Mouse (Mus musculus) erythroblast, adult 5-6 weeks (primary cell): ENCODE data around the gene Entpd8. TPM values are rescaled to one million over a fixed set of nuclear protein-coding genes. Genes with fewer than 3 reads are reported as not detected.

ENCODE experiments used
- ATAC-seq: replicated peaks from 2 replicates; pipeline ENCODE4 v1.8.0; 2016; ENCODE audit warnings: moderate number of reproducible peaks, mild to moderate bottlenecking, moderate TSS enrichment, inconsistent platforms; ENCODE audit not compliant: poor library complexity, low FRiP score, severe bottlenecking
- total RNA-seq, 2 experiments: library from RNA; stranded (forward) in 1 of 2; stranded (reverse) in 1 of 2; fragments of 150-400 nt in 1 of 2; fragments of 200-764, 138-1000 nt in 1 of 2; gene quantifications; 2 replicates each; pipeline versions ENCODE4 v1.2.3 to v1.2.4; 2015 to 2017; ENCODE audit warnings: low replicate concordance in 2 of 2

Entpd8 gene
- not detected in 2 replicates for total RNA-seq (2015; ENCODE audit: low replicate concordance)
- total RNA-seq (2017; ENCODE audit: low replicate concordance), result not detected in 2 replicates

DNA sequence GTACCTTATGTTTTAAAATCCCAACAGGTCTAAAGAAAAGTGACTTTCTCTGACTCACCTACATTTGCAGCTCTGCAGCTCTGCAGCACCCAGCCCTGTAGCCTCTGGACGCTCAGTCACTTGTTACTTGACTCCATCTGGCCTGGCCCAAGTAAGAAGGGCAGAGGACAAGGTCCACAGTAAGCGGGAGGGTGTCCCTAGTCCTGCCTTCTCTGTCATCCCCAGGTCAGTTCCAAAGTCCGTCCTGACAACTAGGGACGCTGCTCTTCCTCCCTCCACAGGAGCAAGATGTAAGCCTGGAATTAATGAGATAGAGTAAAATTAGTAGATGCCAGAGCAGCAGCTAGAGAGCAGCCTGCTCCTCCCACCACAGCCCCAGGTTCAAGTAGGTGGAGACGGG, at the start of gene Entpd8:
Gene Entpd8 (plus strand): TSS at position 229 of the 400 bp plus-strand sequence.
- ATAC-seq, result no peak

DNA sequence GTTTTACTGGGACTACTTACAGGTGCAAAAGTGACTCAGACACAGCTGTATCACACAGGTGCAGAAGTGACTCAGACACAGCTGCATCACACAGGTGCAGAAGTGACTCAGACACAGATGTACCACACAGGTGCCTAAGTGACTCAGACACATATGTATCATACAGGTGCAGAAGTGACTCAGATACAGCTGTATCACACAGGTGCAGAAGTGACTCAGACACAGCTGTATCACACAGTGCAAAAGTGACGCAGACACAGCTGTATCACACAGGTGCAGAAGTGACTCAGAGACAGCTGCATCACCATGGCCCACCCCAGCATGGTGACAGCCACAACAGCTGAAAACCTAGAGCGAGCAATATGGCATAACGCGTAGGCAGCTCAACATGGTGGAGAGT, 45.1 kb upstream of the Entpd8 start:
- no peak for ATAC-seq

DNA sequence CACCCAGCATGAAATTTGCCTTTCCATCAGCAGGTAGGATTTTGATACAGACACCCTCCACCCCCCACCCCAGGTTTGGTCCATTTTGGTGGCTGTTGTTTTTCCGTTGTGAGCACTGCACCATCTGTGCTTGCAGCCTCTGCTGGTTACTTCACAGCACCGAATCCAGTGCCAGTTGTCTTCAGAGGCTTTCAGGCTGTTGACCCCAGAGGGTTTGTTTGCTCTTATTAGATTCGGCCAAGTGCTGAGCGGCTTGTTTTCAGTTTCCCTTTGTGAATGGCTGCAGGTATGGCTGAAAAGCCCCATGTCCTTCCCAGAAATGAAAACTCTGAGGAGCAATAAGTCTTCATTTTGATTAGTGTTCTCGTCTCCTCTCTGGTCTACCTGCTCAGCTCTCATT, 40.0 kb upstream of the Entpd8 start:
- no peak for ATAC-seq

DNA sequence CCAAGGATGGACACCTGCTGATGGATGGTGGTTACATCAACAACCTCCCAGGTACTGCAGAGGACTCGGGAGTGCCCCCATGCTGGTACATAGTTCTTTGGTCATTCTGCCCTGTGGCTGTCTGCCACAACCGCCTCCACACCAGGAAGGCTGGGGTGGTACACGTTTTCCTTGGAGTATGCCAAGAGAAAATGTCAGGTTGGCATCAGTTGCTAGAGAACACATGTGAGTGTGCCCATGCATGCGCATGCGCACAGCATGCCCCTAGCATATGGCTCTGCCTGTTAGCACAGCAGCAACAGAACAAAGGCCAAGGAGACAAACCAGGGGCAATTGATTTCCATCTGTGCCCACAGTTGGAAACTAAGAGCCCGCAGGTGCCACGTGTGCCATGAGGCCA, 29.2 kb upstream of the Entpd8 start:
- no peak for ATAC-seq

DNA sequence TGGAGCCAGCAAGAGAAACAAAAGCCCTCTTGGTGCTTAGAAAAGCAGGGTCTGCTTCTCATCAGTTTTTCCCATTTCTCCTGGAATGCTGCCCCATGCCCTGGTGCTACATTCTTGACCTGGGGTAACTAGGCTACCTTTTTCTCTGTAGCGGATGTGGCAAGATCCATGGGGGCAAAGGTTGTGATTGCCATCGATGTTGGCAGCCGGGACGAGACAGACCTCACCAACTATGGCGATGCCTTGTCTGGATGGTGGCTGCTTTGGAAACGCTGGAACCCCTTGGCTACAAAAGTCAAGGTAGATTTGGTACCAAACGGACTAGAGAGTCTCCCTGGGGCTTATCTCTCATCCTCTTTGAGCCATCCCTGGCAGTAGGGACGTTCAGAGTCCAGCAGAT, 28.7 kb upstream of the Entpd8 start:
- no peak for ATAC-seq

DNA sequence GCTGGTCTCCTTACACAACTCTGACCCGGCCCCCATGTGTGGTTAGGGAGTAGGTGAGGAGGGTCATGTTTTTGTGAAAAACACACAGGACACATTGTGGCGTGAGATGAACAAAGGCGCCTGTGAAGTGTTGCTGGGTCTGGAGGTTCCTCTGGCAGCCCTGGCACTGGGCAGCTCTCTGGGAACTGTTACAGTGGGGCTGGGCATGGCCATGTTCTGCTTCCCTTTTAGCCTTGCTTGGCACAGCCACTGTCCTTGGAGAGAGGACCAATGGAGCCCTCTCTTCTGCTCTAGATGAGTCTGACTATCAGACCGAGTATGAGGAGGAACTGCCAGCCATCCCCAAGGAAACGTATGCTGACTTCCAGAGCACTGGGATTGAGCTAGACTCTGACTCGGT, 27.0 kb upstream of the Entpd8 start:
- no peak for ATAC-seq

DNA sequence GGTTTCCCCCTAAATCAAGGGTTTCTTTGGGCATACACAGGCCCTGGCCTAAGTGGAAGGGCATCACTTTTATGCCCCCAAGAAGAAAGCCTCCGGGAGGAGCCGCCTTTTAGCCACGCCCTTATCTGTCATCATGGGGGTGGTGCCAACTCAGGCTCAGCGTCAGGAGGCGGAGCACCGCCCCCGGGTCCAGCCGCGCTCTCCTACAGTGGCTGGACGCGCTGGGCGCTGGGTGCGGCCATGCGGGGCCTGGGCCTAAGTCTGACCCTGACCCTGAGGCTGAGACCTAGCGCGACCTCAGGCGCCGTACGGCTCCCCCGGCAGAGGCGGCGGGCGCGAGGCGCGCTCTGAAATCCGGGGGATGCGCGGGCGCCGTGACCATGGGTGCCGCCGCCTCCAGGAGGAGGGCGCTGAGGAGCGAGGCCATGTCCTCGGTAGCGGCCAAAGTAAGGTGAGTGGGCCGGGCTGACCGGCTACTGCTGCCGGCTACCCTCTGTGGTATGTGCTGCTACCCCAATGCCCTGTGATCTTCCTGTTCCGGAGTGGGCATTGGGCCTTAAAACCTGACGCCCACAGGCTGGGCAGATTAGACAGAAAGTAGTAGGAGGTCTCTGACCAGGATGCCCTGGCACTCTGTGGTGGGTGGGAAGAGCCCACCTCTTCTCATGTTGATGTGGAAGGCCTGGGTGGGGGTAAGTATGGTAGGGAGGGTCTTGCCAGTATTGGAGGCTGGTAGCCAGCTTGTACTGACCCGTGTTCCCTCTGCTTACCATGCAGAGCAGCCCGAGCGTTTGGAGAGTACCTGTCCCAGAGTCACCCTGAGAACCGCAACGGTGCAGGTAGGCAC, 25.7 kb upstream of the Entpd8 start, which contains the start of gene Nsmf:
Gene Nsmf (plus strand): TSS at position 135 of the 847 bp plus-strand sequence.
- peak; percentile 81 for ATAC-seq

DNA sequence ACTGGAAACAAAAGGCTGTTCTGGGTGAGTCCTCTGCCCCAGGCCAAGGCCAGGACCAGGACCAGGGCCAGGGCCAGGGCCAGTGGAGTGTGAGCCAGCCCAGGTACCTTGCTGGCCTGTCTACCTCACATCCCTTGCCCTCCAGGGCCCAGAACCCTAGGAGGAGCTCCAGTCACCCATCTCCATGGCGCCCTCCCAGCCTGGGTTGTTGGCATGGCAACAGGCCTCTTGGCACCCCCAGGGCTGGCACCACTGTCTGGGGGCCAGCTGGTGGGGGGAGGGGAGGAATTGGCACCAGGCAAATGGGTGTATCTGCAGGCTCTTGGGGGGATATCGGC, 25.1 kb upstream of the Entpd8 start:
- ATAC-seq, result 0 out of 2 replicates have a peak, but pooled peaks have one; percentile 13

DNA sequence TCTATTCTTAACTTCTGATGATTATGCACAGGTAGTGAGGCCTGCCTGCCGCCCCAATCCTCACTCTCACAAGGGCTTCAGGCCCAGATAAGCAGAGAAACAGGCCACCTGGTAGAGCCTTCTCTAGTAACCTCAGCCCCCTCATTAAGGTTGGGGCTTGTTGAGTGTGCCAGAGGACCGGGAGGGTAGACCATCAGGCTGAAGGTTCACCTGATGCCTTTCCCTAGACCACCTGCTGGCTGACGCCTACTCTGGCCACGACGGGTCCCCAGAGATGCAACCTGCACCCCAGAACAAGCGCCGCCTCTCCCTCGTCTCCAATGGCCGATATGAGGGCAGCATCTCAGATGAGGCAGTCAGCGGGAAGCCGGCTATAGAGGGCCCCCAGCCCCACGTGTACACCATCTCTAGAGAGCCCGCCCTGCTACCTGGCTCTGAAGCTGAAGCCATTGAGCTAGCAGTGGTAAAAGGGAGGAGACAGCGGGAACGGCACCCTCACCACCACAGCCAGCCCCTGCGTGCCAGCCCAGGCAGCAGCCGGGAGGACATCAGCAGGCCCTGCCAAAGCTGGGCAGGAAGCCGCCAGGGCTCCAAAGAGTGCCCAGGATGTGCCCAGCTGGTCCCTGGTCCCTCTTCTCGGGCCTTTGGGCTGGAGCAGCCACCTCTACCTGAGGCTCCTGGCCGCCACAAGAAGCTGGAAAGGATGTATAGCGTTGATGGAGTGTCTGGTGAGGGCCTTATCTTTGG, 24.5 kb upstream of the Entpd8 start:
- no peak for ATAC-seq

DNA sequence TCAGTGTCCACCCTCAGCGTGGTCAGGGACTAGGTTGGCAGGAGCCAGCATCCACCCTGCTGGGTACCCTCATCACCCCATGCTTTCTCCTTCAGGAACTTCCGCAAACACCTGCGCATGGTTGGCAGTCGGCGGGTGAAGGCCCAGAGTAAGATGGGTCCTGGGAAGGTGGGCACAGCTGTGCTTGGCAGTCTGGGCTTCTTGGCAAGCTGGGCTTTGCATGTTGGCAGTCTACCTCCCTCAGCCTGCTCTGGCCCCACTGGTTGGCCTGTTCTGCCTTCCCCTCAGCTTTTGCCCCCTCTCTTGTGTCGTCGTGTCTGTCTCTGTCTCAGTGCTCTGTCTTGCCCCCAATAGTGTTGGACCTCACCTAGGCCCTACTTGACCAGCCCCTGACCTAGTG, 21.2 kb upstream of the Entpd8 start:
- no peak for ATAC-seq

DNA sequence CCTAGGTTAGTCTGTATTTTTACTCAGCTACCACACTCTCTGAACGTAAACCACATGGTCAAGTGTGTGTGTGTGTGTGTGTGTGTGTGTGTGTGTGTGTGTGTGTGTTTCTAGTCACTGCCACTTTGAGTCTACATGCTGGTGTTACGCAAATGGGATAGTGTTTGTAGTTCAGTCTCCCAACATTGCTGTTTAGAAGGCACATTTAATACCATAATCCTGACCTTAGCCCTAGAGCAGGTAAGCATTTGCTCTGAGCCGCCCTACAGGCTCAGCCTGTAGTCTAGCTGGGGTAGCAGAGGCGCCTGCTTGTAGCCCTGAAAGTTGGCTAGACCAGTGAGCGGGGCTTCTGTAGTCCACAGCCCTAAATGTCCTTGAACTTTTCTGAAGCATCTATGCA, 16.6 kb upstream of the Entpd8 start:
- ATAC-seq, result no peak

DNA sequence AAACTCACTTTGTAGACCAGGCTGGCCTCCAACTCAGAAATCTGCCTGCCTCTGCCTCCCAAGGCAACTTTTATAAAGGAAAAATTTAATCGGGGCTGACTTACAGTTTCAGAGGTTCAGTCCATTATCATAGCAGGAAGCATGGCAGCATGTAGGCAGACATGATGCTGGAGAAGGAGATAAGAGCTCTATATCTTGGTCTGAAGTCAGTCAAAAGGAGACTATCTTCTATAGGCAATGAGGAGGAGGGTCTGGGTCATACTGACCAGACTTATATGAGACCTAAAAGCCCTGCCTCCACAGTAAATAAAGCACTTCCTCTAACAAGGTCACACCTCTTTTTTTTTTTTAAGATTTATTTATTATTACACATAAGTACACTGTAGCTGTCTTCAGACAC, 15.8 kb upstream of the Entpd8 start:
- no peak for ATAC-seq

DNA sequence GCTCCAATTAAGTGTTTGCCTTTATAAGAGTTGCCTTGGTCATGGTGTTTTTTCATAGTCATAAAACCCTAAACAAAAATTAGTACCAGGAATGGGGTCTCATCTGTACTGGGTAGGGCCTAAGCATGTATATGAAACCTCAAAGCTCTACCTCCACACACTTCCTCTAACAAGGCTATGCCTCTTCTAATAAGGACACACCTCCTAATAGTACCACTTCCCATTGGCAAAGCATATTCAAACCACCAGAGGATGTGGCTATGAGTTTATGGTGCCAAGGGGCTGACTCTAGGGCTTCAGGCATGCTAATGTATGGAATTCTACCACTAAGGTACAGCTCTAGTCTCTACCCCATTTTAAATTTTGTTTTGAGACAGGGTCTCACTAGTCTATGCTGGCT, 14.6 kb upstream of the Entpd8 start:
- ATAC-seq, result no peak

DNA sequence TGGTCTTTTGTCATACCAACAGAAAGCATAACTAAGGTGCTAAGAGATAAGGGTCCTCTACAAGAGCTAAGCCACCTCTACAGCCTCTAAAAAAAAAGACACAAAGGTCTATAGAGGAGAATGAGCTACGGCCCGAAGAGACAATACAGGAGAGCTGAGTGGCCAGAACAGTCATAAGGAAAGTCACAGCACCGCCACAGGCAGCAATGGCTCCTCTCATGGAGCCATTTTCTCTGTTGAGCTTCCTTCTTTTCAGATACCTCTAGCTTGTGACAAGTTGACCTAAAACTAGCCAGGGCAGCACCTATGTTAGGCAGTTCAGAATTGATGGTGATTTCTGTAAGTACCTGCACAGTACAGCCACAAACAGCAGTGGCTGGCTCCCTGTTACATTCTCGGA, 13.6 kb upstream of the Entpd8 start:
- no peak for ATAC-seq

DNA sequence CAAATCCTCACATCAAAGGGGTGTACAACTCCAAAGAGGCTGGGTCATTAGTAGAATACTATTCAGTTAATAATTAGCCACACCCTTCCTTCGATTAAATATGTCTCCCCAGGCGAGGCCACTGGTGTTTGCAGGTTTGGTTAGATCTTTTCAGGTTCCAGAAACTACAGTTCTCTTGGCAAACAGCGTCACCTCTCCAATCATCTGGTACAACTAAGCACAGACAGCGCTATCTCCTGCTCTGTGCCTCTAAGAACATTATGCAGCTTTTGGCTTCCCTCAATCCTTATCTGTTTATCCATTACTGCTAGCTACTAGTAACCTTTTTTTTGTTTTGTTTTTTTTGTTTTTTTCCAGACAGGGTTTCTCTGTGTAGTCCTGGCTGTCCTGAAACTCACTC, 10.6 kb upstream of the Entpd8 start:
- no peak for ATAC-seq

DNA sequence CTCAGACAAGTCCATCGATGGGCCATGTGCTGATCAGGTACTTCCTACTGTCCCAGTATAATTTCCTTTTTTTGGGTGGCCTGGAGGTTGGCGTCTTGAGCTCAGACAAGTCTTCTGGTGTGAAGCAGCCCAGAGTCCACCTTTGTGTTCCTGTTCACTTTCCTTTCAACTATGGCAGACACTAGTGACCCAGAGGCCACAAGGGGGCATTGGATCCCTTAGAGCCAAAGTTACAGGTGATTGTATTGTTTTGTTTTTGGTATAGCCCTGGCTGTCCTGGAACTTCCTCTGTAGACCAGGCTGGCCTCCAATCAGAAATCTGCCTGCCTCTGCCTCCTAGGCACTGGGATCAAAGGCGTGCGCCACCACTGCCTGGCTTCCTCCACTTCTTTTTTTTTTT, 7.7 kb upstream of the Entpd8 start:
- no peak for ATAC-seq

DNA sequence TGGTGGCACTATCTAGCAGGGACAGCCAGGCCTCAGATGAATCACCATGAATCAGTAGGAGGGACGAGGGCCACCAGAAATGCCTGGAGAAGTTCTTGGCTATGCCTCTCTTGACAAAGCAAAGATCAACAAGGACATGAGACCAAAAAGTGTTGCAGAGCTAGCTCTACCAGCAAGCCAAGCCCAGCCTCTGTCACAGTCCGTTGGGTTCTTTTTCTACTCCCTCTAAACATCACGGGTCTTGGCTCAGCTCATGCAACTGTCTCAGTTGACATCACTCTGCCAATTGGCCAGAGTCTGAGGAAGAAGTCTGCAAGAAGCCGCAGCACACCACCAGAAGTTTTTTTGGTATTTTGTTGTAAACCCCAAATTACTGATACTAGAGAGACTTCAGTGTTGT, 4.6 kb upstream of the Entpd8 start:
- ATAC-seq, result no peak

DNA sequence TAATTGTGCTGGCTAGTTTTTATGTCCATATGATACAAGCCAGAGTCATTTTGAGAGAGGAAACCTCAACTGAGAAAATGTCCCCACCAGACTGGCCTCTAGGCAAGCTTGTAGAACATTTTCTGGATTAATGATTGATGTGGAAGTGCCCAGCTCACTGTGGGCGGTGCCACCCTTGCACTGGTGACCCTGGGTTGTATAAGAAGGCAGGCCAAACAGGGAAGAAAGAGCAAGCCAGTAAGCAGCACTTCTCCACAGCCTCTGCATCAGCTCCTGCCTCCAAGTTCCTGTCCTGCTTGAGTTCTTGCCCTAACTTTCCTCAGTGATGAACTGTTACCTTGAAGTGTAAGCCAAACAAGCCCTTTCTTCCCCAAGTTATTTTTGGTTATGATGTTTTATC, 1.1 kb upstream of the Entpd8 start:
- no peak for ATAC-seq

DNA sequence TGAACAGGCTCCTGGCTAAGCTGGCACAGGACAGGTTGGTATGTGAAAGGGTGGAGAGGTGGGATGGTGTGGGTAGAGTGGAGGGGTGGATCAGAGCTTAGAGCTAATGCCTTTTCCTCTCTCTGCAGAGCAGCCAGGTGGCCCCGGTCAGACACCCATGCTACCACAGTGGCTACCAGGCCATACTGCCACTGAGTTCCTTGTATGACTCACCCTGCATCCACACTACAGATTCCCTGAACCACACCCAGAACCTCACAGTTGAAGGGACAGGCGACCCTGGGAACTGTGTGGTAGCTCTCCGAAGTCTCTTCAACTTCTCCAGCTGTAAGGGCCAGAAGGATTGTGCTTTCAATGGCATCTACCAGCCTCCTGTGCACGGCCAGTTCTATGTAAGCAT, 3.6 kb downstream of the Entpd8 start:
- ATAC-seq, result no peak

DNA sequence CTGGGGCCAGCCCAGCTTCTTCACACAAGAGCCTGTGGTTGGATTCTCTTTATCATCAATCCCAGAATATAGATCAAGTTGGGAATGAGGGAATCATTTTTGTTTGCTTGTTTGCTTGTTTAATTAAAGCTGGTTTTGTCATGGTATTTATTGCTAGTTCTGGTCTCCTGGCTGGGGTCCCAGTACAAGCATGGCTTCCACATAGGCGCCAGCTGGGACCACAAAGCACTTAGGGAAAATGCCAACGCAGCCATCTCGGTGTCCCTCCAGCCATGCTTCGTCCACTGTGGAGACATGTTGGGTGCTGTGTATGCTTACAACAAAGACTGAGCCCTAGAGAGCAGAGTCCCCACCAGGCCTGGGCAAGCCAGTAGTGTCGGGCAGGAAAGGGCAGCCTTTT, 5.5 kb downstream of the Entpd8 start:
- no peak for ATAC-seq

DNA sequence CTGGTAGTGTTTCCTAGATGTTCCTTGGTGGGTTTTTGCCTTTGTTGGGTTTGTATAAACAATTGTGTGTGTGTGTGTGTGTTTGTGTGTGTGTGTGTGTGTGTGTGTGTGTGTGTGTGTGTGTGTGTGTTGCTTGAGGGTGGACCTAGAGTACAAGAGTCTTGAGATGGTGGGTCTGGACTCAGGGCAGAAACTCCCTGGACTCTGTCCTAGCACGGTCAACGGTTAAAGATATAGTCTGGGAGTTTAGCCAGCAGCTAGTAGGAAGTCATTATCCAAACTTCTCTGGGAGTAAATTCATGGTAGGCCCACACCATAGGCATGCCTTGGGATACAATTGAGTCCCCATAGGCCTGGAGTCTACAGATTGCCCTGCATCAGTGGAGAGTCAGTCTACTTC, 7.7 kb downstream of the Entpd8 start:
- no peak for ATAC-seq
